Mouse (Mus musculus) forebrain, embryonic 10.5 days (tissue): ENCODE results near the gene Zdhhc19. TPM values are rescaled to one million over a fixed set of nuclear protein-coding genes. Genes with fewer than 3 reads are reported as not detected.
"Not testable (repeated sequence)": the region's sequence is repeated elsewhere in the genome, so short reads cannot be mapped to it uniquely, and the experiment has no call there.

Source experiments
- DNase-seq: peaks from one replicate; pipeline ENCODE4 v3.0.0-alpha.2; 2017; ENCODE audit warnings: low spot score; ENCODE audit errors: extremely low spot score
- H3K27ac ChIP-seq: fragments of 300-500 bp; sonication (generic); 2 replicates; pipeline ENCODE4 v1.5.1; 2016; ENCODE audit warnings: mild to moderate bottlenecking
- H3K27me3 ChIP-seq: fragments of 300-500 bp; sonication (generic); 2 replicates; pipeline ENCODE4 v1.6.1; 2016; ENCODE audit warnings: mild to moderate bottlenecking; ENCODE audit not compliant: poor library complexity, severe bottlenecking
- H3K36me3 ChIP-seq: fragments of 300-500 bp; sonication (generic); replicated peaks from 2 replicates; pipeline ENCODE4 v1.6.1; 2016; ENCODE audit warnings: mild to moderate bottlenecking, moderate library complexity
- H3K4me1 ChIP-seq: fragments of 300-500 bp; sonication (generic); 2 replicates; pipeline ENCODE4 v1.6.1; 2016
- H3K4me3 ChIP-seq: fragments of 300-500 bp; sonication (generic); 2 replicates; pipeline ENCODE4 v1.5.1; 2016; ENCODE audit warnings: mild to moderate bottlenecking, moderate library complexity
- H3K9me3 ChIP-seq: fragments of 300-500 bp; sonication (generic); 2 replicates; pipeline ENCODE4 v1.6.1; 2016; ENCODE audit warnings: mild to moderate bottlenecking, moderate library complexity
- WGBS: fragments of 180-500 bp; shearing (Covaris S2); methylation state at CpG from one replicate; pipeline ENCODE4 v1.1.7; 2016; 5-methylcytosine and 5-hydroxymethylcytosine counted together
- polyA plus RNA-seq: library from polyadenylated mRNA; unstranded; fragments of >200 nt; fragmentation: Nextera tagmentation; extraction: Ambion mirVana; gene quantifications from 2 replicates; pipeline ENCODE4 v1.2.1, GENCODE M21; 2016

Zdhhc19 gene
- polyA plus RNA-seq, 1 experiment from 2014 or later = not detected

- Histone ChIP-seq H3K4me3 (no peak overlapping the region), H3K4me1 (no peaks in the 10 kb centered on the region), H3K27me3 (no peaks in the 10 kb centered on the region), H3K9me3 (no peaks in the 10 kb centered on the region), H3K27ac (no peak overlapping the region), H3K36me3 (peaks cover 61% of the 10 kb centered on the region)
- no peak for DNase-seq
- WGBS = 0% methylated on average over 1 of the region's 1 CpGs
Observed at GRCm38 (mm10) chr16:32464908-32465307, 31.2 kb upstream of the Zdhhc19 start.

DNA sequence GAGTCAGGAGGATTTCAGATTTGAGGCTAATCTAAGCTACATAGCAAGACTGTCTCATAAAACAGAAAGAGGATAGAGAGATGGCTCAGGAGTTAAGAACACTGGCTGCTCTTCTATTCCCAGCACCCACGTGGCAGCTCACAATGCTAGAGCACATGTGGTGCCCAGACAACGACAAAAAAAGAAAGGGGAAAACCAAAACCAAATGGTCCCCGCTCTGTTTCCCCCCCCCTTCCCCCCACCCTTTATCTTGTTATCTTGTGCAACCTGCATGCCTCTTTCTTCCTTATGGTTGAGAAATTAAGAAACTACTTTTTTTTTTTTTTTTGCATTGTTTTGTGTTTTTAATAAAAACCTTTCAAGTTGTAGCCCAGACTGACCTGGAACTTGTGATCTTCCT is 27.6 kb upstream of the Zdhhc19 start:
- Histone ChIP-seq H3K36me3 (peaks cover 82% of the 10 kb centered on the region), H3K27me3 (no peaks in the 10 kb centered on the region)
- 82% methylated on average over 3 of the region's 3 CpGs for WGBS

DNA sequence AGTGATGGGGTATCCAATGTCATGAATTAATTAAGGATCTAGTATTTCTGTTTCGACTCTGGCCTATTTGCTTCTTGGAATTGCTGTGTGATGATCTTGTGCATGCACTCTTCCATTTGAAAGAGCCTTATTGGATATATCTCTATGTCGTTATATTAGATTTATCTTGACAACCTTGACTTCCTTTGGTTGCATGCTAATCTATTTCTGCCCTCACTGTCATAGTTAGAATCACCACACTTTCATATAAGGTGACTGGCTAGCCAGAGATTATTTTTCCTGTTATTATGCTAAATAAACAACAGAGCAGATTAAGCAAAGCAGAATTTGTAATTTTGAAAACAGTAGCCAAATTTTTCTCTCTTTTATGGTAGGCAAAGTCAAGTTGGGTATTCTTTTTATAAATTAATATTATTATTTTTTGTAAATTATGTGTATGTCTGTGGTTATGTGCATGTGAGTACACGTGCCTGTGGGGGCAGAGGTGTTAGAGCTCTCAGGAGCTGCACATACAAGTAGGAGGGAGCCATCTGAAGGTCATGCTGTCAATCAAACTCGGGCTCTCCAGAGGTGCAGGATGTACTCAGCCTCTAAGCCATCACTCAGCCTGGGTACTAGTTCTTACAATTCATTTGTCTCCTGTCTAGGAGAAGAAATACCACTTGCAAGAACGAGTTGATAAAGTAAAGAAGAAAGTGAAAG is 26.5 kb upstream of the Zdhhc19 start:
- H3K27me3 ChIP-seq = no peaks in the 10 kb centered on the region
- 84% methylated on average over 5 of the region's 5 CpGs for WGBS
- peaks cover 9% of the 10 kb centered on the region for H3K4me1 ChIP-seq
- no peaks in the 10 kb centered on the region for H3K9me3 ChIP-seq
- H3K36me3 ChIP-seq = peaks cover 73% of the 10 kb centered on the region
- no peak for DNase-seq
- H3K4me3 ChIP-seq = no peak overlapping the region
- no peak overlapping the region for H3K27ac ChIP-seq

More for the DNA sequence above, 27.6 kb upstream of the Zdhhc19 start:
- DNase-seq = no peak
- Histone ChIP-seq H3K27ac (no peak overlapping the region), H3K9me3 (no peaks in the 10 kb centered on the region), H3K4me3 (no peak overlapping the region), H3K4me1 (peaks cover 9% of the 10 kb centered on the region)

DNA sequence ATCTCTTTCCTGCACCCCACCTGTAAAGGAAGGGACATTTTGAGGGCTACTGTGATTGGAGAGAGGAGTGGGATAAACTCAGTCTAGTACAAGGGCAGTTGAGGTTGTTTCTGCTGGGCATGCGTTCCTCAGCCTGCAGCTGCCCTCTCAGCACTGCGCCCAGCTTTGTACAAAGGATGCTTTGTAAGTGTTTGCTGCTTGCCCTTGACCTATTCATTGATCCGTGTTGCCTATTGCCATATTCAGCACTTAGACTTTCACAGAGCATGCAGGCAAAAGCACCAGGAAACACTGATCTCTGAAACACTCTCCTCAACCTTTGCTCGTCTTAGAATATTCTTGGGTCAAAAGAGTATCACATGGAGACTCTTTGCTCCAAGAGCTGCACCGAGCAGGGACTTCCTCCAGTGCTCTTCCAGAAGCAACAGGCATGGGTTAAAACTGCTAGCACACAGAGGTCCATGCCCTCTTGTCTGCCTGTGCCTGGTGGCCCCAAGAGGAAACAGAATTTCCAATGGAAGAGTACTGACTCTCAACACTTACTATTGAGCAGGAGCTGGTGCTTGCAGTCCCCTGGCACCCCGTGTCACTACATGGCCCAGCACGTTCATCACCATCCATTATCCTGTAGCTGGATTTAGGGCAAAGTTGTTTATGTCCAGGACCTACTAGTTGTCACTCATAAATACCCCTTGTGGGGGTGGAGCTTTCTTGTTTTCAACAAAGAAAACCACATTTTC is 23.6 kb upstream of the Zdhhc19 start:
- Histone ChIP-seq H3K27ac (no peak overlapping the region), H3K36me3 (peaks cover 58% of the 10 kb centered on the region)

GRCm38 (mm10) chr16:32477315-32477714 is 18.8 kb upstream of the Zdhhc19 start:
- no peak for DNase-seq
- peaks cover 4% of the 10 kb centered on the region; the same call in 1 of the 2 replicates for H3K4me1 ChIP-seq
- no peaks in the 10 kb centered on the region for H3K27me3 ChIP-seq
- H3K27ac ChIP-seq = no peak overlapping the region
- no peaks in the 10 kb centered on the region for H3K9me3 ChIP-seq
- H3K36me3 ChIP-seq = peaks cover 13% of the 10 kb centered on the region
- H3K4me3 ChIP-seq = no peak overlapping the region
- WGBS = 93% methylated on average over 6 of the region's 6 CpGs

More for the DNA sequence above, 23.6 kb upstream of the Zdhhc19 start:
- DNase-seq = no peak
- WGBS = 80% methylated on average over 7 of the region's 7 CpGs
- Histone ChIP-seq H3K4me3 (no peak overlapping the region), H3K27me3 (no peaks in the 10 kb centered on the region), H3K4me1 (peaks cover 9% of the 10 kb centered on the region), H3K9me3 (no peaks in the 10 kb centered on the region)

DNA sequence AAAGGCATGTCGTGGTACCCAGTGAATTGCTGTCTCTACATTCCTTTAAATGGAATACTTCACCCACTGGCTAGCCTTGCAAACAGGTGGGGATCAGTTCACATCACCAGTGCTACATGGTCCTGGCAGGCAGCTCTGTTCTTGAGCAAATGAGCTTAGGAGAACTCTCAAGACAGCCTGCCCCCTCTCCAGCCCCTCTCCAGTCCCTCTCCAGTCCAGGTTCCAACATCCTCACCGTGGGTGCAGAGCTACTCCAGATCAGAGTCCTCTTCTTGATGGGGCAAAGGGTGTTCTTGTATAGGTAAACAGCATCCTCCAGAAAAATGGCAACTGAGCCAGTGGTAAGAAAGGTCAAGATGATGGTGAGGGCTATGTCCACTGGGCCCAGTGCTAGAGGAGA is 16.6 kb upstream of the Zdhhc19 start:
- no peak for DNase-seq
- H3K36me3 ChIP-seq = no peaks in the 10 kb centered on the region; the same call in 1 of the 2 replicates
- H3K9me3 ChIP-seq = no peaks in the 10 kb centered on the region
- WGBS = 65% methylated on average over 2 of the region's 2 CpGs
- no peaks in the 10 kb centered on the region for H3K27me3 ChIP-seq
- peaks cover 9% of the 10 kb centered on the region for H3K4me1 ChIP-seq
- no peak overlapping the region for H3K27ac ChIP-seq
- H3K4me3 ChIP-seq = no peak overlapping the region

DNA sequence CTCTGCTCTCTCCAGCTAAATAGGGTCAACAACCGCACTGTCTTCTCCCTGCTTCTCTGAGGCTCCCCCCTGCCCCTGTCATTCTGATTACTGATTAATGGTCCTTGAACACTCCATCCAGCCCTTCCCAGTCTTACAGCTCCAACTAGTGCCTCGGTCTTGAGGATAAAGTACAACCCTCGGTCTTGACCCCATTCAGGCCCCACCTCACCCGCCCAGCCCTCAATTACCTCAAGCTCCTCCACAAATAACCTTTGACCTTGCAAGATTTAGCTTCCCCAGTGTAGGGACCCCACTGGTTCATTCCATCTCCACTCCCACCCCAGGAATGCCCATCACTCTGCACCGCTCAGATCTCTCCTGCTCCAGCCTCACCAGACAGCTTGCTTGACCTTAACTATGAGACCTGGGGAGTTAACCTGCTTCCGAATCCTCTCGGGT is 11.6 kb upstream of the Zdhhc19 start:
- peaks cover 21% of the 10 kb centered on the region for H3K4me1 ChIP-seq
- H3K36me3 ChIP-seq = no peaks in the 10 kb centered on the region
- WGBS = 55% methylated on average over 7 of the region's 7 CpGs
- no peak overlapping the region for H3K4me3 ChIP-seq
- no peak overlapping the region for H3K27ac ChIP-seq
- H3K9me3 ChIP-seq = no peaks in the 10 kb centered on the region
- no peaks in the 10 kb centered on the region for H3K27me3 ChIP-seq
- no peak for DNase-seq

GRCm38 (mm10) chr16:32485209-32485608 is 10.9 kb upstream of the Zdhhc19 start:
- no peaks in the 10 kb centered on the region for H3K9me3 ChIP-seq
- WGBS = 87% methylated on average over 2 of the region's 2 CpGs
- DNase-seq = no peak
- no peak overlapping the region for H3K27ac ChIP-seq
- H3K4me1 ChIP-seq = peaks cover 21% of the 10 kb centered on the region
- H3K27me3 ChIP-seq = no peaks in the 10 kb centered on the region
- H3K4me3 ChIP-seq = no peak overlapping the region
- no peaks in the 10 kb centered on the region for H3K36me3 ChIP-seq

GRCm38 (mm10) chr16:32486046-32486445 is 10.0 kb upstream of the Zdhhc19 start:
- H3K4me3 ChIP-seq = no peak overlapping the region
- DNase-seq = no peak
- H3K9me3 ChIP-seq = no peaks in the 10 kb centered on the region
- WGBS = 81% methylated on average over 6 of the region's 6 CpGs
- H3K36me3 ChIP-seq = no peaks in the 10 kb centered on the region
- H3K27ac ChIP-seq = no peak overlapping the region
- peaks cover 21% of the 10 kb centered on the region for H3K4me1 ChIP-seq
- H3K27me3 ChIP-seq = no peaks in the 10 kb centered on the region

GRCm38 (mm10) chr16:32487234-32488111 is 8.6 kb upstream of the Zdhhc19 start, which contains the start of gene Slc51a:
TSS of gene Slc51a (minus strand) at chr16:32487879.
- peaks cover 21% of the 10 kb centered on the region for H3K4me1 ChIP-seq
- no peaks in the 10 kb centered on the region for H3K9me3 ChIP-seq
- no peak within 1 kb of the TSS for H3K27ac ChIP-seq
- no peaks in the 10 kb centered on the region for H3K27me3 ChIP-seq
- no peak within 1 kb of the TSS for H3K4me3 ChIP-seq
- 69% methylated on average over 15 of the region's 15 CpGs for WGBS
- DNase-seq = no peak
- no peaks in the 10 kb centered on the region for H3K36me3 ChIP-seq

GRCm38 (mm10) chr16:32488939-32489338 is 7.1 kb upstream of the Zdhhc19 start:
- H3K36me3 ChIP-seq = no peaks in the 10 kb centered on the region
- H3K9me3 ChIP-seq = no peaks in the 10 kb centered on the region
- H3K4me3 ChIP-seq = no peak overlapping the region
- 92% methylated on average over 3 of the region's 3 CpGs for WGBS
- no peak overlapping the region for H3K27ac ChIP-seq
- H3K27me3 ChIP-seq = no peaks in the 10 kb centered on the region
- no peak for DNase-seq
- H3K4me1 ChIP-seq = peaks cover 17% of the 10 kb centered on the region

- DNase-seq, H3K27me3 ChIP-seq, H3K4me3 ChIP-seq, H3K4me1 ChIP-seq, H3K9me3 ChIP-seq, H3K27ac ChIP-seq, H3K36me3 ChIP-seq: not testable (repeated sequence)
- 81% methylated on average over 6 of the region's 6 CpGs for WGBS
Observed at GRCm38 (mm10) chr16:32494371-32494770, 1.7 kb upstream of the Zdhhc19 start.
